Mouse (Mus musculus): ENCODE measurements around the gene Plxnb1.

DNA sequence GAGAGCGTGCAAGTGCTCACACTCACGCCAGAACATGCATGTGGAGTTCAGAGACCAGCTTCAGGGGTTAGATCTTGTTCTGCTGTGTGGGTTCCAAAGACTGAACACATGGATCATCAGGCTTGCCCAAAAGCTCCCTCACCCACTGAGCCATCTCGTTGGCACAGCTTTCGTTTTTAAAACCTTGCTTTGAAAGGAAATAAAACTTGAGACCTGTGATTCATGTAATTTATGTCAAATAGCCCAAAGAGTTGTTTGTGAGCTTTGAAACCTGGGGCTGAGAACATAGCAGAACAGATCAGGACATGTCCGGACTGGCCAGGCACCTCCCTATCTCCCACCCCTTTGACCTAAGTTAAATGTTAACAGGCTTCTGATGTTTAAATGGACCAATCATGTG, 34.9 kb downstream of the Plxnb1 start:
- TF ChIP-seq POLR2A (IDR thresholded peaks at IDR 0.05; ENCODE audit: borderline replicate concordance, low read depth, low read length) (no peak), CTCF (IDR thresholded peaks at IDR 0.05; ENCODE audit: low read depth, low read length) (no peak)
